Mouse (Mus musculus) MEL (cell line): Measurements from ENCODE around the gene Gng7. TPM values are rescaled to one million over a fixed set of nuclear protein-coding genes. Genes with fewer than 3 reads are reported as not detected.

Experiments used
- DNase-seq: peaks from one replicate; pipeline ENCODE4 v3.0.0; 2011; ENCODE audit warnings: low read depth, low spot score
- H3K27ac ChIP-seq: 2 replicates; pipeline ENCODE4 v1.5.1; 2012; ENCODE audit warnings: low read depth, mild to moderate bottlenecking, control low read depth, low read length, moderate library complexity; ENCODE audit not compliant: control insufficient read depth
- H3K27me3 ChIP-seq, 2 experiments: fragments of 150-350 bp in 1 of 2; sonication (generic) in 1 of 2; 2 replicates each; pipeline ENCODE4 v1.6.1; 2012; ENCODE audit warnings: low read length in 2 of 2, mild to moderate bottlenecking in 2 of 2, improper control_type of control experiment in 1 of 2, moderate library complexity in 1 of 2; ENCODE audit not compliant: insufficient read depth in 2 of 2, control insufficient read depth in 1 of 2
- H3K36me3 ChIP-seq, 2 experiments: 2 replicates each; pipeline ENCODE4 v1.6.1; 2012 to 2014; ENCODE audit warnings: low read length in 2 of 2, improper control_type of control experiment in 1 of 2, inconsistent platforms in 1 of 2, mild to moderate bottlenecking in 1 of 2; ENCODE audit not compliant: insufficient read depth in 2 of 2, control insufficient read depth in 1 of 2
- H3K4me1 ChIP-seq, 2 experiments: fragments of 150-350 bp in 1 of 2; sonication (generic) in 1 of 2; 2 replicates each; pipeline ENCODE4 v1.6.1; 2012; ENCODE audit warnings: low read length in 2 of 2, improper control_type of control experiment in 1 of 2, mild to moderate bottlenecking in 1 of 2; ENCODE audit not compliant: insufficient read depth in 2 of 2, control insufficient read depth in 1 of 2
- H3K4me3 ChIP-seq, 2 experiments: fragments of 150-350 bp in 1 of 2; sonication (generic) in 1 of 2; 2 replicates each; pipeline ENCODE4 v1.5.1; 2012; ENCODE audit warnings: low read depth in 2 of 2, low read length in 2 of 2, mild to moderate bottlenecking in 2 of 2, moderate library complexity in 2 of 2, control low read depth in 1 of 2, improper control_type of control experiment in 1 of 2; ENCODE audit not compliant: control insufficient read depth in 1 of 2, insufficient read depth in 1 of 2
- H3K79me2 ChIP-seq: 2 replicates; pipeline ENCODE4 v1.6.1; 2012; ENCODE audit warnings: mild to moderate bottlenecking, low read length, moderate library complexity; ENCODE audit not compliant: control insufficient read depth, poor library complexity, insufficient read depth
- H3K9ac ChIP-seq: 2 replicates; pipeline ENCODE4 v1.6.1; 2012; ENCODE audit warnings: low read depth, mild to moderate bottlenecking, control low read depth, low read length, moderate library complexity; ENCODE audit not compliant: control insufficient read depth, poor library complexity, severe bottlenecking
- H3K9me3 ChIP-seq: fragments of 150-350 bp; sonication (generic); replicated peaks from 2 replicates; pipeline ENCODE4 v1.6.1; 2012; ENCODE audit warnings: mild to moderate bottlenecking, low read length, improper control_type of control experiment, moderate library complexity; ENCODE audit not compliant: insufficient read depth
- CHD2 ChIP-seq: IDR thresholded peaks from 2 replicates; pipeline ENCODE4 v1.6.1; 2011; ENCODE audit warnings: low read length, improper control_type of control experiment
- CTCF ChIP-seq, 3 experiments: IDR thresholded peaks in 2 of 3; conservative IDR thresholded peaks in 1 of 3; 2 replicates each; pipeline ENCODE4 v1.5.1; 2011 to 2012; ENCODE audit warnings: low read length in 3 of 3, low read depth in 2 of 3, mild to moderate bottlenecking in 2 of 3, improper control_type of control experiment in 1 of 3, inconsistent platforms in 1 of 3, mixed read lengths in 1 of 3, moderate library complexity in 1 of 3; ENCODE audit not compliant: control insufficient read depth in 1 of 3, insufficient read depth in 1 of 3, poor library complexity in 1 of 3, severe bottlenecking in 1 of 3
- ELF1 ChIP-seq: IDR thresholded peaks from 2 replicates; pipeline ENCODE4 v1.6.1; 2014; ENCODE audit warnings: low read depth, mild to moderate bottlenecking, inconsistent platforms, low read length, improper control_type of control experiment, moderate library complexity
- ETS1 ChIP-seq: IDR thresholded peaks from 2 replicates; pipeline ENCODE4 v1.6.1; 2012; ENCODE audit warnings: low read depth, mild to moderate bottlenecking, inconsistent platforms, low read length, improper control_type of control experiment, moderate library complexity
- GATA1 ChIP-seq: IDR thresholded peaks from 2 replicates; pipeline ENCODE4 v1.6.1; 2011; ENCODE audit warnings: low read depth, low read length, improper control_type of control experiment
- HCFC1 ChIP-seq: IDR thresholded peaks from 2 replicates; pipeline ENCODE4 v1.6.1; 2012; ENCODE audit warnings: low read depth, mild to moderate bottlenecking, inconsistent platforms, low read length, improper control_type of control experiment, moderate library complexity
- JUND ChIP-seq: IDR thresholded peaks from 2 replicates; pipeline ENCODE4 v1.6.1; 2011; ENCODE audit warnings: low read depth, mild to moderate bottlenecking, improper control_type of control experiment, low read length
- MAX ChIP-seq: IDR thresholded peaks from 2 replicates; pipeline ENCODE4 v1.6.1; 2011; ENCODE audit warnings: low read length, improper control_type of control experiment
- MEF2A ChIP-seq: IDR thresholded peaks from 2 replicates; pipeline ENCODE4 v1.6.1; 2014; ENCODE audit warnings: low read depth, mild to moderate bottlenecking, inconsistent platforms, low read length, improper control_type of control experiment; ENCODE audit not compliant: poor library complexity, insufficient replicate concordance, severe bottlenecking; ENCODE audit errors: extremely low read depth
- MXI1 ChIP-seq: IDR thresholded peaks from 2 replicates; pipeline ENCODE4 v1.6.1; 2011; ENCODE audit warnings: mild to moderate bottlenecking, low read depth, low read length, improper control_type of control experiment
- MYC ChIP-seq: IDR thresholded peaks from 2 replicates; pipeline ENCODE4 v1.6.1; 2011; ENCODE audit warnings: low read depth, mild to moderate bottlenecking, low read length, improper control_type of control experiment, moderate library complexity
- NELFE ChIP-seq: IDR thresholded peaks from 2 replicates; pipeline ENCODE4 v1.6.1; 2011; ENCODE audit warnings: low read depth, low read length, improper control_type of control experiment
- RAD21 ChIP-seq: IDR thresholded peaks from 2 replicates; pipeline ENCODE4 v1.6.1; 2011; ENCODE audit warnings: mild to moderate bottlenecking, low read depth, low read length, improper control_type of control experiment
- SIN3A ChIP-seq: IDR thresholded peaks from 2 replicates; pipeline ENCODE4 v1.6.1; 2012; ENCODE audit warnings: low read length, improper control_type of control experiment, inconsistent platforms
- SMC3 ChIP-seq: IDR thresholded peaks from 2 replicates; pipeline ENCODE4 v1.6.1; 2011; ENCODE audit warnings: low read depth, low read length, improper control_type of control experiment
- TAL1 ChIP-seq: IDR thresholded peaks from 2 replicates; pipeline ENCODE4 v1.6.1; 2012; ENCODE audit warnings: mild to moderate bottlenecking, inconsistent platforms, low read length, moderate library complexity, mixed read lengths
- TCF12 ChIP-seq: IDR thresholded peaks from 2 replicates; pipeline ENCODE4 v1.6.1; 2014; ENCODE audit warnings: low read depth, mild to moderate bottlenecking, inconsistent platforms, low read length, improper control_type of control experiment, moderate library complexity
- USF2 ChIP-seq, 2 experiments: IDR thresholded peaks; 2 replicates each; pipeline ENCODE4 v1.6.1; 2011 to 2012; ENCODE audit warnings: improper control_type of control experiment in 2 of 2, low read length in 2 of 2, borderline replicate concordance in 1 of 2, inconsistent platforms in 1 of 2, low read depth in 1 of 2, mild to moderate bottlenecking in 1 of 2; ENCODE audit not compliant: insufficient read depth in 1 of 2
- ZC3H11A ChIP-seq: IDR thresholded peaks from 2 replicates; pipeline ENCODE4 v1.6.1; 2012; ENCODE audit warnings: low read depth, mild to moderate bottlenecking, inconsistent platforms, low read length, improper control_type of control experiment
- ZKSCAN1 ChIP-seq: IDR thresholded peaks from 2 replicates; pipeline ENCODE4 v1.6.1; 2012; ENCODE audit warnings: low read depth, mild to moderate bottlenecking, inconsistent platforms, low read length, improper control_type of control experiment, moderate library complexity
- ZMIZ1 ChIP-seq: IDR thresholded peaks from 2 replicates; pipeline ENCODE4 v1.6.1; 2012; ENCODE audit warnings: low read depth, mild to moderate bottlenecking, inconsistent platforms, low read length, improper control_type of control experiment, moderate library complexity
- polyA plus RNA-seq, 2 experiments: library from polyadenylated mRNA; stranded (reverse) in 1 of 2; unstranded in 1 of 2; fragments of >175 nt in 1 of 2; fragments of >200 nt in 1 of 2; gene quantifications; 2 replicates each; pipeline versions ENCODE4 v1.2.1 to v1.2.4; 2012; ENCODE audit warnings: low replicate concordance in 2 of 2, low read depth in 1 of 2; ENCODE audit not compliant: insufficient read length in 2 of 2, insufficient read depth in 1 of 2, missing spikeins in 1 of 2
- total RNA-seq: library from RNA; depleted of rRNA; stranded (reverse); fragments of 300-350 nt; gene quantifications from 2 replicates; pipeline ENCODE4 v1.2.3, GENCODE M21; 2012

Gng7 gene
- total and polyA plus RNA-seq, 3 experiments = 1.3 to 6.2 TPM; not detected in 1

DNA sequence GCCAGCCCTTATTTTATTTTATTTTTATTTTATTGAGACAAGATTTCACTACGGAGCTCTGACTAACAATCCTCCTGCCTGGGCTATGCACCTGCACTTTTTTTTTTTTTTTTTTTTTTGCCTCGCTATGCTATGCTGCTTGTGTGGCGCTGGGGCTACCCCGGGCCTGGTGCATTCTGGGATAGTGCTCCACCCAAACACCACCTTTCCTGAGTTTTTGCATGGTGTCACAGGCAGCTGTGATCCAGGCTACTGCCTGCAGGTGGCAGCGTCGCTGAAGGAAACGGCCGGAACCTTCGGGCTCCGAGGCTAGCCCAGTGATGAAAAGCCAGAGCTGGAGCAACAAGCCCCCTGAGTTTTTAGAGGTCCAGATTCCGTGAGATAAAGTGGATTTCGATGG lies 16.0 kb downstream of the Gng7 start (continued):
- TF ChIP-seq SIN3A = peak; percentile 83
- peak; percentile 43; the same call in 1 of the 2 replicates for TF ChIP-seq ELF1
- no peak for TF ChIP-seq MYC
- TF ChIP-seq USF2 (IDR thresholded peaks at IDR 0.05; ENCODE audit: borderline replicate concordance in 1 of 2, insufficient read depth in 1 of 2, low read depth in 1 of 2, low read length in 2 of 2) = no peak
- peak; percentile 67 for TF ChIP-seq HCFC1
- TF ChIP-seq MXI1 = peak; percentile 71; the same call in 1 of the 2 replicates
- peak; percentile 63 for TF ChIP-seq ZC3H11A
- TF ChIP-seq MEF2A = no peak
- TF ChIP-seq TAL1 = no peak
- peak; percentile 29; the same call in 1 of the 2 replicates for TF ChIP-seq TCF12
- peak; percentile 78 for TF ChIP-seq SMC3
- peak; percentile 62 to 91 (median 87) for TF ChIP-seq CTCF (IDR thresholded peaks at IDR 0.05 in 2 of 3, conservative IDR thresholded peaks at IDR 0.05 in 1 of 3; ENCODE audit: control insufficient read depth in 1 of 3, insufficient read depth in 1 of 3, low read depth in 2 of 3, low read length in 3 of 3, poor library complexity in 1 of 3, severe bottlenecking in 1 of 3)
- no peak for TF ChIP-seq ZMIZ1
- no peak for TF ChIP-seq NELFE
- peak; percentile 52; the same call in 1 of the 2 replicates for TF ChIP-seq MAX
- no peak for TF ChIP-seq CHD2
- no peak for TF ChIP-seq GATA1
- peak; percentile 64; the same call in 1 of the 2 replicates for TF ChIP-seq ETS1
- peak; percentile 78 for TF ChIP-seq RAD21

DNA sequence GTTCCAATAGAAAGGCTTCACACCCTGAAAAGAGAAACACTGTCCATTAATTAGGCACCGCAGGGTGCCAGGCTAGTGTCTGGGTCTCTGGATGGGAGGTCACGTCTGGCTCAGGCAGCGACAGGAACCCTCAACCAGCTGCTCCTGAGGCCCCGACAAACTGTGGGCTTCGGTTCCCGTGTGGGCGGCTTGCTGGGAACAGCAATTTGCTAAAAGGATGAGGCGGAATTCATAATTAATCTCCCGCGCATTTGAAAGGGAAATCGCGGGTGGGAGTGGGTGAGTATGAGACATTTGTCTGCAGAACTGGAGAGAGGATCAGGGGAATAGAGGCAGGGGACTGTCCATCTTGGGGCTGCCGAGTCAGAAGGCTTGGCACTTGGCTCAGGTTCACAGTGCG lies 16.7 kb downstream of the Gng7 start:
- no peaks in the 10 kb centered on the region for H3K27me3 ChIP-seq
- no peak overlapping the region for H3K9ac ChIP-seq
- TF ChIP-seq RAD21 = no peak
- no peak for TF ChIP-seq ZKSCAN1
- TF ChIP-seq ETS1 = no peak
- no peak for TF ChIP-seq JUND
- H3K4me3 ChIP-seq = no peak overlapping the region
- DNase-seq = no peak
- H3K9me3 ChIP-seq = no peaks in the 10 kb centered on the region
- H3K4me1 ChIP-seq = peaks cover 5 to 14% of the 10 kb centered on the region in 2 experiments; a peak in 3 of 4 replicates
- no peaks in the 10 kb centered on the region for H3K79me2 ChIP-seq
- H3K27ac ChIP-seq = no peak overlapping the region
- peaks cover 0 to 5% of the 10 kb centered on the region in 2 experiments; a peak in 2 of 4 replicates for H3K36me3 ChIP-seq
